Mouse (Mus musculus) testis, adult 2 months (tissue): ENCODE data around the gene Itga11.

Experiments
- CTCF ChIP-seq: fragments of 200-500 bp; IDR thresholded peaks from 2 replicates; pipeline ENCODE4 v1.5.1; 2012; ENCODE audit warnings: low read depth, mild to moderate bottlenecking, inconsistent platforms, low read length, moderate library complexity; ENCODE audit not compliant: control insufficient read depth, insufficient read depth, insufficient replicate concordance
- POLR2A ChIP-seq: fragments of 200-500 bp; IDR thresholded peaks from 2 replicates; pipeline ENCODE4 v1.6.1; 2012; ENCODE audit warnings: low read depth, mild to moderate bottlenecking, inconsistent platforms, low read length, moderate library complexity; ENCODE audit not compliant: control insufficient read depth

GRCm38 (mm10) chr9:62816323-62817098 lies 138.9 kb downstream of the Itga11 start:
- no peak for TF ChIP-seq CTCF
- TF ChIP-seq POLR2A, result no peak
